Mouse (Mus musculus) heart, postnatal 14 days (tissue): ENCODE results near the gene Nap1l5. TPM values are rescaled to one million over a fixed set of nuclear protein-coding genes. Genes with fewer than 3 reads are reported as not detected.
"Not testable (repeated sequence)": the region's sequence is repeated elsewhere in the genome, so short reads cannot be mapped to it uniquely, and the experiment has no call there.

Experiments used
- DNase-seq, 2 experiments: peaks; one replicate each; pipeline ENCODE4 v3.0.0; 2021 to 2022
- intact Hi-C: fragments of 180-260 bp; cut with DNase I; formaldehyde crosslinking; loops from one replicate; pipeline ENCODE4 v1.15.1; 2025
- total RNA-seq, 2 experiments: library from RNA; stranded (reverse); gene quantifications; 2 replicates each; pipeline ENCODE4 v1.2.3; 2021

Nap1l5 gene
- total RNA-seq, 2 experiments from 2014 or later: 0.17 to 0.96 TPM

GRCm38 (mm10) chr6:58912842-58913241 lies 6.0 kb upstream of the Nap1l5 start:
- intact Hi-C loops: no loop called here
- DNase-seq: no peak

GRCm38 (mm10) chr6:58907791-58908190 lies 915 bp upstream of the Nap1l5 start:
- intact Hi-C loops: no loop called here

GRCm38 (mm10) chr6:58907336-58907735 lies 460 bp upstream of the Nap1l5 start:
- no peak for DNase-seq
- intact Hi-C loops: no loop called here

More at GRCm38 (mm10) chr6:58907791-58908190, 915 bp upstream of the Nap1l5 start:
- no peak for DNase-seq

GRCm38 (mm10) chr6:58904551-58904950 lies 2.3 kb downstream of the Nap1l5 start:
- DNase-seq: no peak
- intact Hi-C loops: no loop called here

- DNase-seq: peak in 1 of 2 experiments; percentile 11
- intact Hi-C loops: no loop called here
These were observed 3.7 kb downstream of the Nap1l5 start for GRCm38 (mm10) chr6:58903171-58903570.

GRCm38 (mm10) chr6:58900536-58900935 lies 6.3 kb downstream of the Nap1l5 start:
- no peak for DNase-seq
- intact Hi-C loops: no loop called here

GRCm38 (mm10) chr6:58899076-58899475 lies 7.8 kb downstream of the Nap1l5 start:
- no peak for DNase-seq
- intact Hi-C loops: no loop called here

GRCm38 (mm10) chr6:58896648-58897047 lies 10.2 kb downstream of the Nap1l5 start:
- intact Hi-C loops: no loop called here
- peak in 1 of 2 experiments; percentile 9 for DNase-seq

GRCm38 (mm10) chr6:58894994-58895393 lies 11.9 kb downstream of the Nap1l5 start:
- intact Hi-C loops: no loop called here
- DNase-seq: no peak

- intact Hi-C loops: no loop called here
- DNase-seq: no peak
These were observed 13.6 kb downstream of the Nap1l5 start for GRCm38 (mm10) chr6:58893307-58893706.

- DNase-seq: no peak
- intact Hi-C loops: no loop called here
These were observed 17.0 kb downstream of the Nap1l5 start for GRCm38 (mm10) chr6:58889917-58890316.

- DNase-seq: no peak
- intact Hi-C loops: loop anchor here (5.0 kb wide), 1 partner anchor 300 kb away; no protein-coding TSS in a partner anchor
These were observed 24.6 kb downstream of the Nap1l5 start for GRCm38 (mm10) chr6:58882271-58882670.

GRCm38 (mm10) chr6:58881363-58881762 lies 25.5 kb downstream of the Nap1l5 start:
- DNase-seq: no peak
- intact Hi-C loops: loop anchor here (5.0 kb wide), 1 partner anchor 301 kb away; no protein-coding TSS in a partner anchor

- intact Hi-C loops: loop anchor here (5.0 kb wide), 1 partner anchor 301 kb away; no protein-coding TSS in a partner anchor
- DNase-seq: no peak
These were observed 26.0 kb downstream of the Nap1l5 start for GRCm38 (mm10) chr6:58880861-58881260.

- DNase-seq: no peak
- intact Hi-C loops: loop anchor here (5.0 kb wide), 1 partner anchor 302 kb away; no protein-coding TSS in a partner anchor
These were observed 26.9 kb downstream of the Nap1l5 start for GRCm38 (mm10) chr6:58879987-58880386.

- peak; percentile 23 to 30 for DNase-seq
- intact Hi-C loops: no loop called here
These were observed 27.3 kb downstream of the Nap1l5 start for GRCm38 (mm10) chr6:58879572-58879971.

- DNase-seq: peak in 1 of 2 experiments; percentile 13
- intact Hi-C loops: not testable (repeated sequence)
These were observed 39.0 kb downstream of the Nap1l5 start for GRCm38 (mm10) chr6:58867858-58868257.

GRCm38 (mm10) chr6:58863631-58864235 lies 43.1 kb downstream of the Nap1l5 start:
- no peak for DNase-seq
- intact Hi-C loops: no loop called here

- intact Hi-C loops: no loop called here
- DNase-seq: peak; percentile 45 to 65
These were observed 44.4 kb downstream of the Nap1l5 start for GRCm38 (mm10) chr6:58862446-58862993.

GRCm38 (mm10) chr6:58859517-58859916 lies 47.4 kb downstream of the Nap1l5 start:
- no peak for DNase-seq
- intact Hi-C loops: no loop called here

GRCm38 (mm10) chr6:58856494-58856893 lies 50.4 kb downstream of the Nap1l5 start:
- intact Hi-C loops: no loop called here
- DNase-seq: peak; percentile 35 to 54
